In the genomic region with DNA sequence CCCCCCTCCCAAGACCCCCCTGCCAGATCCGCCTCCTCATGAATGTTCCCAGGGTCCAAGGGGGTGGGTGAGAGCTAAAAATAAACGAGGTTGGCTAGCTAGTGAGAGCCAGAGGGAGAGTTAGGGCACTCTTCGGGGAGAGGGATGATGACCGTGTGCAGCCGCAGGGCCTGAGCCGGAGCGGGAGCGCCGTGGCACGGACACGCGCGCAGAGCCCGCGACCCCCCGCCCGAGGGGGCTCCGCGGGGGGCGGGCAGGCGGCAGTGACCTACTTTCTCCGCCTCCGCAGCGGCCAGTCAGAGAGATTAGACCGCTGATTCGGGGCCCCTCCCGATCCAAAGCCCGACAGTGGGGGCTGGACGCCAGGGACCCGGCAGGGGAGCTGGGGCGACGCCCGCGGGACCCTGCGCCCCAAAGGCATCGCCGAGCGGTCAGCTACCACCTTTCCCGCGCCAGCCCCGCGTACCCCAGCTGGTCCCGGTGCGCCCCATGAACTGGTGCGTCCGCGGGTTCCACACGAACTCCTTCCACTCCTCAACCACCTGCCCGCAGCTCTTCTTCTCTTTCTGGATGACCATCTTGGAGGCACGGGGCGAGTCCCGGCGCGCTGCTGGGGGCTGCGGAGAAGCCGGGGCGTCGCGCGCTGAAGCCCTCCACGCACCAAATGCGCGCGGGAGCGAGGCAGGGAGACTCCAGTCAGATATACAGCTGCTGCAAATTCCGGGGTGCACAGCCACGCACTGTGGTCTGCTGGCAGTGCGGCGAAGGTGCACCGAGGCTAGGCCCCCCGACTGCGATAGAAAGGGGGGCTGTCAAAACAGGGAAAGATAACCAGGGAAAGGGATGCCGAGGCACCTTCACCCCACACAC, we compare ENCODE assay signal across 10 mouse cellular contexts. TPM values are rescaled to one million over a fixed set of nuclear protein-coding genes. Genes with fewer than 3 reads are reported as not detected.
DNase-seq lines count a peak whose midpoint lies in the region; ATAC-seq and TF ChIP-seq lines count a peak whose summit lies in the region.
"Had no signal": no experiment of that assay in that cellular context is flagged by ENCODE, and none has a peak within 500 bp of the region (broad histone marks: within the 10 kb centered on the region; RNA-seq: fewer than 3 reads in every experiment).

No protein-coding gene starts in this region.

- no peaks in the 10 kb centered on the region for H3K79me2 ChIP-seq in liver, adult 2 months (ENCODE audit: control insufficient read depth, insufficient read depth, low read length)

- H3K36me3 ChIP-seq in embryonic facial prominence, embryonic 13.5 days, result 0 out of 2 replicates have a peak, but pooled peaks cover 5% of the 10 kb centered on the region
- H3K36me3 ChIP-seq in hindbrain, embryonic 10.5 days, result no peaks in the 10 kb centered on the region
- no peaks in the 10 kb centered on the region for H3K36me3 ChIP-seq in liver, adult 2 months (ENCODE audit: control insufficient read depth, insufficient read depth, low read length)
- peaks cover 17% of the 10 kb centered on the region for H3K36me3 ChIP-seq in neural tube, embryonic 13.5 days

- H3K9ac ChIP-seq in embryonic facial prominence, embryonic 13.5 days, result peak overlapping the region; percentile 82
- peak overlapping the region; percentile 28 for H3K9ac ChIP-seq in liver, adult 2 months (ENCODE audit: low read depth, low read length)
- H3K9ac ChIP-seq in neural tube, embryonic 13.5 days, result peak overlapping the region; percentile 89

- peak; percentile 15 for DNase-seq in kidney, adult 18-20 months
- no peak for DNase-seq in kidney, adult 8-10 months
- peak; percentile 26 for DNase-seq in ZHBTc4 (ENCODE audit: low read depth, low spot score)
- DNase-seq in hindbrain, embryonic 10.5 days (ENCODE audit: low spot score), result peak; percentile 43
- no peak for DNase-seq in liver, adult 2 months (ENCODE audit: extremely low read depth, low read depth, low spot score)
- no peak for DNase-seq in urinary bladder, postnatal 14 days (ENCODE audit: low spot score)

- H3K9me3 ChIP-seq in embryonic facial prominence, embryonic 13.5 days, result no peaks in the 10 kb centered on the region
- no peaks in the 10 kb centered on the region for H3K9me3 ChIP-seq in hindbrain, embryonic 10.5 days
- no peaks in the 10 kb centered on the region for H3K9me3 ChIP-seq in neural tube, embryonic 13.5 days

- H3K27me3 ChIP-seq in embryonic facial prominence, embryonic 13.5 days, result peaks cover 26% of the 10 kb centered on the region
- peaks cover 32% of the 10 kb centered on the region for H3K27me3 ChIP-seq in hindbrain, embryonic 10.5 days (ENCODE audit: insufficient read depth, poor library complexity, severe bottlenecking)
- H3K27me3 ChIP-seq in liver, adult 2 months (ENCODE audit: control insufficient read depth, insufficient read depth, low read length), result peaks cover 10% of the 10 kb centered on the region
- H3K27me3 ChIP-seq in neural tube, embryonic 13.5 days, result peaks cover 5% of the 10 kb centered on the region; the same call in 1 of the 2 replicates

- peaks cover 33% of the 10 kb centered on the region for H3K4me1 ChIP-seq in embryonic facial prominence, embryonic 13.5 days
- peaks cover 46% of the 10 kb centered on the region for H3K4me1 ChIP-seq in hindbrain, embryonic 10.5 days (replicated peaks)
- peaks cover 4% of the 10 kb centered on the region; the same call in 1 of the 2 replicates for H3K4me1 ChIP-seq in liver, adult 2 months (ENCODE audit: control insufficient read depth, insufficient read depth, low read length)
- H3K4me1 ChIP-seq in neural tube, embryonic 13.5 days (replicated peaks), result peaks cover 35% of the 10 kb centered on the region

- TF ChIP-seq CTCF in liver, adult 2 months (IDR thresholded peaks at IDR 0.05; ENCODE audit: low read depth, low read length), result no peak

- ATAC-seq in embryonic facial prominence, embryonic 13.5 days (ENCODE audit: insufficient number of reproducible peaks, insufficient read depth, low FRiP score, low TSS enrichment, low read depth), result peak; percentile 12; the same call in 1 of the 2 replicates
- ATAC-seq in neural tube, embryonic 13.5 days (ENCODE audit: low read depth), result peak; percentile 52
- ATAC-seq: Patski had no signal

- under 1% methylated on average over 66 of the region's 73 CpGs for WGBS in embryonic facial prominence, embryonic 13.5 days
- WGBS in hindbrain, embryonic 10.5 days, result under 1% methylated on average over 73 of the region's 73 CpGs
- WGBS in liver, adult 2 months, result 3% methylated on average over 71 of the region's 73 CpGs
- under 1% methylated on average over 67 of the region's 73 CpGs for WGBS in neural tube, embryonic 13.5 days

- peak overlapping the region; percentile 62 for H3K4me3 ChIP-seq in embryonic facial prominence, embryonic 13.5 days
- peak overlapping the region; percentile 76 for H3K4me3 ChIP-seq in hindbrain, embryonic 10.5 days
- H3K4me3 ChIP-seq in liver, adult 2 months (ENCODE audit: insufficient read depth, low read depth, low read length), result peak overlapping the region; percentile 66
- peak overlapping the region; percentile 71 for H3K4me3 ChIP-seq in neural tube, embryonic 13.5 days

- peak overlapping the region; percentile 39; the same call in 1 of the 2 replicates for H3K27ac ChIP-seq in embryonic facial prominence, embryonic 13.5 days
- peak overlapping the region; percentile 86 for H3K27ac ChIP-seq in hindbrain, embryonic 10.5 days
- H3K27ac ChIP-seq in liver, adult 2 months (replicated peaks; ENCODE audit: insufficient read depth, low read depth, low read length), result no peak overlapping the region
- peak overlapping the region; percentile 70 for H3K27ac ChIP-seq in neural tube, embryonic 13.5 days (replicated peaks)

- TF ChIP-seq POLR2A in liver, adult 2 months (IDR thresholded peaks at IDR 0.05; ENCODE audit: extremely low read depth, insufficient read depth, low read length), result no peak

- H3K4me2 ChIP-seq in embryonic facial prominence, embryonic 13.5 days, result peak overlapping the region; percentile 100
- peak overlapping the region; percentile 99 for H3K4me2 ChIP-seq in neural tube, embryonic 13.5 days

RNA-seq across cellular contexts. Expression of a gene that starts 0.7 kb away (rescaled TPM):
- 7.9 and 8.3 TPM in 2 replicates for polyA plus RNA-seq in embryonic facial prominence, embryonic 13.5 days (2015; fragmentation: Nextera tagmentation; extraction: Ambion mirVana)
- polyA plus RNA-seq in hindbrain, embryonic 10.5 days (2016; fragmentation: Nextera tagmentation; extraction: Ambion mirVana), result 7.5 and 7.8 TPM in 2 replicates
- total RNA-seq in liver, adult 2 months (2014; rRNA removed), result 0.18 and 0.20 TPM in 2 replicates
- polyA plus RNA-seq in liver, adult 2 months (2012; rRNA removed), result 0.40 and 0.46 TPM in 2 replicates
- polyA plus RNA-seq in neural tube, embryonic 13.5 days (2015; fragmentation: Nextera tagmentation; extraction: Ambion mirVana), result 29.5 and 30.4 TPM in 2 replicates

RNA-seq across cellular contexts. Expression of a gene that starts 12.7 kb away (rescaled TPM):
- polyA plus RNA-seq in embryonic facial prominence, embryonic 13.5 days (2015; fragmentation: Nextera tagmentation; extraction: Ambion mirVana), result 0.50 TPM in 1 of 2 replicates, not detected in the other
- not detected in 2 replicates for polyA plus RNA-seq in hindbrain, embryonic 10.5 days (2016; fragmentation: Nextera tagmentation; extraction: Ambion mirVana)
- not detected in 2 replicates for total RNA-seq in liver, adult 2 months (2014; rRNA removed)
- polyA plus RNA-seq in liver, adult 2 months (2012; rRNA removed), result 0.18 TPM in 1 of 2 replicates, not detected in the other
- not detected in 2 replicates for polyA plus RNA-seq in neural tube, embryonic 13.5 days (2015; fragmentation: Nextera tagmentation; extraction: Ambion mirVana)
- total RNA-seq: layer of hippocampus, adult 18-20 months had no signal
- polyA plus RNA-seq: Patski had no signal

RNA-seq across cellular contexts. Expression of a gene that starts 16.8 kb away (rescaled TPM):
- 23.8 and 28.2 TPM in 2 replicates for polyA plus RNA-seq in embryonic facial prominence, embryonic 13.5 days (2015; fragmentation: Nextera tagmentation; extraction: Ambion mirVana)
- 15.4 and 24.5 TPM in 2 replicates for polyA plus RNA-seq in hindbrain, embryonic 10.5 days (2016; fragmentation: Nextera tagmentation; extraction: Ambion mirVana)
- 12.3 and 19.4 TPM in 2 replicates for total RNA-seq in liver, adult 2 months (2014; rRNA removed)
- polyA plus RNA-seq in liver, adult 2 months (2012; rRNA removed), result 10.8 and 12.8 TPM in 2 replicates
- polyA plus RNA-seq in neural tube, embryonic 13.5 days (2015; fragmentation: Nextera tagmentation; extraction: Ambion mirVana), result 22.6 and 27.5 TPM in 2 replicates

RNA-seq across cellular contexts. Expression of a gene that starts 24.9 kb away (rescaled TPM):
- polyA plus RNA-seq in embryonic facial prominence, embryonic 13.5 days (2015; fragmentation: Nextera tagmentation; extraction: Ambion mirVana), result 160 and 186 TPM in 2 replicates
- polyA plus RNA-seq in hindbrain, embryonic 10.5 days (2016; fragmentation: Nextera tagmentation; extraction: Ambion mirVana), result 166 and 173 TPM in 2 replicates
- total RNA-seq in liver, adult 2 months (2014; rRNA removed), result 3.7 and 6.2 TPM in 2 replicates
- 23.5 and 35.4 TPM in 2 replicates for polyA plus RNA-seq in liver, adult 2 months (2012; rRNA removed)
- polyA plus RNA-seq in neural tube, embryonic 13.5 days (2015; fragmentation: Nextera tagmentation; extraction: Ambion mirVana), result 76.0 and 77.6 TPM in 2 replicates

RNA-seq across cellular contexts. Expression of a gene that starts 25.0 kb away (rescaled TPM):
- 26.9 TPM in 2 replicates for polyA plus RNA-seq in embryonic facial prominence, embryonic 13.5 days (2015; fragmentation: Nextera tagmentation; extraction: Ambion mirVana)
- polyA plus RNA-seq in hindbrain, embryonic 10.5 days (2016; fragmentation: Nextera tagmentation; extraction: Ambion mirVana), result 40.6 and 41.4 TPM in 2 replicates
- total RNA-seq in liver, adult 2 months (2014; rRNA removed), result 5.6 and 6.4 TPM in 2 replicates
- 10.7 and 11.2 TPM in 2 replicates for polyA plus RNA-seq in liver, adult 2 months (2012; rRNA removed)
- polyA plus RNA-seq in neural tube, embryonic 13.5 days (2015; fragmentation: Nextera tagmentation; extraction: Ambion mirVana), result 18.1 and 19.7 TPM in 2 replicates

Comparison
In these comparisons a context has a peak if more than half of its experiments do, and no peak if none do; other contexts are left out.
1. DNase-seq: peak in kidney, adult 18-20 months (single experiment), ZHBTc4 (single experiment) and hindbrain, embryonic 10.5 days (single experiment); none in kidney, adult 8-10 months (0 of 2), liver, adult 2 months (single experiment) and urinary bladder, postnatal 14 days (single experiment).
2. H3K9ac ChIP-seq: peak in every context shown above with its lines; median percentile 89 in neural tube, embryonic 13.5 days; 82 in embryonic facial prominence, embryonic 13.5 days; 28 in liver, adult 2 months.
3. Peak in every context shown above with its lines, with median percentiles within 50 percentile points of each other: H3K4me3 ChIP-seq.